Mouse (Mus musculus): ENCODE data around the gene Tenm4. TPM values are rescaled to one million over a fixed set of nuclear protein-coding genes. Genes with fewer than 3 reads are reported as not detected.

The Tenm4 gene
- polyA plus RNA-seq, 2 experiments: 0.11 to 0.28 TPM

DNA sequence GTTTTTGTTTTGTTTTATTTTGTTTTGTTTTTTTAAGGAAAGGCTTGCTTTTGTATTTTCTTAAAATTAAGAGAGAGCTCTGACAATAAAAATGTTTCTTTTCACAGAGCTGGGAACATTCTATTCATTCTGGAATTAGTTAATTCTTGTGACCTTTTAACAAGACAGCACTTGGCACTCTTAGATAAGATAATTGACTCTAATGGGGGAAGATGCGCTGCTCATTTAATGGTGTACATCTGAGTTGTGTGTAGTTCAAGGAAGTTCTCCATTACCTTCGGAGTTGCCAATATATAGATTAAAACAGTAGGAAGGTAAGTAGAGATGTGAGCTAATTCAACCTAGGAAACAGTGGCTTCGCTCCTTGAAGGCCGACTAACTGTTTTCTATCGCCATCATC lies 554.6 kb downstream of the Tenm4 start:
- TF ChIP-seq CTCF (IDR thresholded peaks at IDR 0.05; ENCODE audit: low read depth) (no peak), EP300 (IDR thresholded peaks at IDR 0.05; ENCODE audit: low read depth) (no peak)
- no peak overlapping the region for H3K4me3 ChIP-seq (ENCODE audit: insufficient read depth in 1 of 2, low read depth in 2 of 2, low read length in 2 of 2)
- DNase-seq (ENCODE audit: low read depth in 3 of 3, low spot score in 3 of 3) (no peak), ATAC-seq (ENCODE audit: insufficient read depth) (no peak)
- no peak overlapping the region for H3K27ac ChIP-seq
- H3K27me3 ChIP-seq (ENCODE audit: control insufficient read depth, insufficient read depth, low read length): no peaks in the 10 kb centered on the region
- H3K4me1 ChIP-seq (replicated peaks; ENCODE audit: control insufficient read depth in 2 of 2, insufficient read depth in 2 of 2, low read length in 1 of 2): no peaks in the 10 kb centered on the region; a peak in 1 of 4 replicates
- no peaks in the 10 kb centered on the region for H3K9me3 ChIP-seq (ENCODE audit: control insufficient read depth, low read length)
- H3K9ac ChIP-seq (replicated peaks): no peak overlapping the region
- 74% methylated on average over 5 of the region's 5 CpGs for WGBS (ENCODE audit: insufficient replicate concordance)
- no peak overlapping the region for H3K4me2 ChIP-seq (ENCODE audit: low read depth)
- H3K36me3 ChIP-seq (replicated peaks; ENCODE audit: control insufficient read depth, insufficient read depth, low read depth): no peaks in the 10 kb centered on the region

DNA sequence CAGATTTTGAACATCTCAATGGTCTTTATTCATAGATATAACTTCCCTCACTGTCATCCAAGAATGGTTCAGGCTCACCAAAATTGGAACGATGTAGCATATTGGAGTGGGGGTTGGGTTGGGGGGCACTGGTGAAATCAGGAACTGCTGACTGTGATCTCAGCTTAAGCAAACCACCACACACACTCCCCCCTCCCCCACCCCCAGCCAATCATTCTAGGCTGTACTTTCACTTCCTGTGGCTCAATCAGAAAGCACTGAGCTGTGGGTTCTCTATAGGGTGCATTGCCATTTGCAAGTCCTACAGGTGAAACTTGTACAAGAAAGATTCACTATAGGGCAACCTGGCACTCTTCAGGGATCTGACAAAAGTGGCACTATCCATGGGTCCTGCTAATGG lies 559.3 kb downstream of the Tenm4 start:
- no peaks in the 10 kb centered on the region for H3K36me3 ChIP-seq (replicated peaks; ENCODE audit: control insufficient read depth, insufficient read depth, low read depth)
- DNase-seq (ENCODE audit: low read depth in 3 of 3, low spot score in 3 of 3): peak in 1 of 3 experiments; percentile 2
- 29% methylated on average over 1 of the region's 1 CpGs for WGBS (ENCODE audit: insufficient replicate concordance)
- H3K9ac ChIP-seq (replicated peaks): no peak overlapping the region
- no peak overlapping the region for H3K4me3 ChIP-seq (ENCODE audit: insufficient read depth in 1 of 2, low read depth in 2 of 2, low read length in 2 of 2)
- H3K4me2 ChIP-seq (ENCODE audit: low read depth): no peak overlapping the region
- no peak for ATAC-seq (ENCODE audit: insufficient read depth)
- no peaks in the 10 kb centered on the region for H3K9me3 ChIP-seq (ENCODE audit: control insufficient read depth, low read length)
- H3K27ac ChIP-seq: no peak overlapping the region
- H3K4me1 ChIP-seq (replicated peaks; ENCODE audit: control insufficient read depth in 2 of 2, insufficient read depth in 2 of 2, low read length in 1 of 2): no peaks in the 10 kb centered on the region; a peak in 1 of 4 replicates
- H3K27me3 ChIP-seq (ENCODE audit: control insufficient read depth, insufficient read depth, low read length): no peaks in the 10 kb centered on the region
- TF ChIP-seq EP300 (IDR thresholded peaks at IDR 0.05; ENCODE audit: low read depth): no peak
- no peak for TF ChIP-seq CTCF (IDR thresholded peaks at IDR 0.05; ENCODE audit: low read depth)

DNA sequence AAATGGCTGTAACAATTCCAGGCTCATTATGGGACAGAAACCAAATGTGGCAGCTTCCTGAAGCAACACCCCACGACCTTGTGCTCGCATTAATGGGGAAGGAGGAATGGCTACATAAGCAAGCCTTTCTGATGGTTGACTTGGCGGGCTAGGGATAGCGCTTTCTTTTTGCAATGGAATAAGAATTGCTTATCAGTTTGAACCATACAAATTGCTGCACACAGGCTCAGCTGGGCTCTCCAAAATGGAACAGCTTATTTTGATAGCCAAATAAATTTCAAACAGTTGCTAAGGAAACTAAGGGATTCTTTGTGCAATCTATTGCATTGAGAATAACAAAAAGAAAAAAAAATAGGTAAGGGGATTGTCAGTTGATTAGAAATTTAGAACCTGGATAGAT lies 560.9 kb downstream of the Tenm4 start:
- H3K9ac ChIP-seq (replicated peaks): no peak overlapping the region
- WGBS (ENCODE audit: insufficient replicate concordance): 57% methylated on average over 4 of the region's 4 CpGs

DNA sequence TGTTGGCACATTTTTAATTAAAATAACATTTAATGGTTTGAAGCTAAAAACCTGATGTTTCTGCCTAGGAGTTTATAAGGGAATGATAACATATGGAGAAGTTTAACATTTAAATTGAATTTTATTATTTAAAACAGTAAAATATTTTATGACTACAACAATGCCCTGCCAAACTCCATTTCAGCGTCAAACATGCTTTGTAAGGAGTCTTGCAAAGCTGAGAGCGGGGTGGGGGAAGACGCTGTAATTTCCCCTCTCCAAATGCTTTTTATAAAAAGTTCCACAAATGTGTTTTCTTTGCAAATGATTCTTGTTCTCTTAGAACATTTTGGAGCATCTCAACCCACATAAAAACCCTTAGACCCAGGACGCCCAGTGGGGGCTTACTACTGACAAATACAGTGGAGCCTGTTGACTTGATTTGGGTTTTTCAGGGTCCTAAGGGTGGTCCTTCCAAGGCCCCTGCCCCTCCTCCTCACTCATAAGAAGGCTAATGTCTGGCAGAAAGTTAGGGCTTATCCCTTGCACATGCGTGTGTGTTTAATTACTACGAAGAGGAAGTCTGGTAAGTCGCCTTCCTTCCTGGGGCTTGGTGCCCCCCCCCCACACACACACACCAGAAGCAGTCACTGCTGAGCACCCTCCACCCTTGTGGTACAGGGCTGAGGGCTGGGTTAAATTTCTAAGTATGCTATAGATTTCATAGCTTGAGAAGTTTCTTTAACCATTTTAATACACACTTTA lies 563.4 kb downstream of the Tenm4 start:
- Histone ChIP-seq H3K27ac (no peak overlapping the region), H3K4me2 (ENCODE audit: low read depth) (no peak overlapping the region), H3K36me3 (replicated peaks; ENCODE audit: control insufficient read depth, insufficient read depth, low read depth) (no peaks in the 10 kb centered on the region), H3K9ac (replicated peaks) (no peak overlapping the region), H3K9me3 (ENCODE audit: control insufficient read depth, low read length) (no peaks in the 10 kb centered on the region), H3K4me1 (replicated peaks; ENCODE audit: control insufficient read depth in 2 of 2, insufficient read depth in 2 of 2, low read length in 1 of 2) (no peaks in the 10 kb centered on the region; a peak in 1 of 4 replicates), H3K27me3 (ENCODE audit: control insufficient read depth, insufficient read depth, low read length) (no peaks in the 10 kb centered on the region), H3K4me3 (ENCODE audit: insufficient read depth in 1 of 2, low read depth in 2 of 2, low read length in 2 of 2) (no peak overlapping the region)
- DNase-seq (ENCODE audit: low read depth in 3 of 3, low spot score in 3 of 3): no peak
- 36% methylated on average over 7 of the region's 7 CpGs for WGBS (ENCODE audit: insufficient replicate concordance)
- ATAC-seq (ENCODE audit: insufficient read depth): no peak
- TF ChIP-seq EP300 (IDR thresholded peaks at IDR 0.05; ENCODE audit: low read depth) (no peak), CTCF (IDR thresholded peaks at IDR 0.05; ENCODE audit: low read depth) (no peak)

More for the DNA sequence above, 560.9 kb downstream of the Tenm4 start:
- Histone ChIP-seq H3K27ac (no peak overlapping the region), H3K4me1 (replicated peaks; ENCODE audit: control insufficient read depth in 2 of 2, insufficient read depth in 2 of 2, low read length in 1 of 2) (no peaks in the 10 kb centered on the region; a peak in 1 of 4 replicates), H3K4me2 (ENCODE audit: low read depth) (no peak overlapping the region), H3K36me3 (replicated peaks; ENCODE audit: control insufficient read depth, insufficient read depth, low read depth) (no peaks in the 10 kb centered on the region), H3K4me3 (ENCODE audit: insufficient read depth in 1 of 2, low read depth in 2 of 2, low read length in 2 of 2) (no peak overlapping the region), H3K9me3 (ENCODE audit: control insufficient read depth, low read length) (no peaks in the 10 kb centered on the region), H3K27me3 (ENCODE audit: control insufficient read depth, insufficient read depth, low read length) (no peaks in the 10 kb centered on the region)
- DNase-seq (ENCODE audit: low read depth in 3 of 3, low spot score in 3 of 3): no peak
- no peak for ATAC-seq (ENCODE audit: insufficient read depth)
- TF ChIP-seq EP300 (IDR thresholded peaks at IDR 0.05; ENCODE audit: low read depth) (no peak), CTCF (IDR thresholded peaks at IDR 0.05; ENCODE audit: low read depth) (no peak)

DNA sequence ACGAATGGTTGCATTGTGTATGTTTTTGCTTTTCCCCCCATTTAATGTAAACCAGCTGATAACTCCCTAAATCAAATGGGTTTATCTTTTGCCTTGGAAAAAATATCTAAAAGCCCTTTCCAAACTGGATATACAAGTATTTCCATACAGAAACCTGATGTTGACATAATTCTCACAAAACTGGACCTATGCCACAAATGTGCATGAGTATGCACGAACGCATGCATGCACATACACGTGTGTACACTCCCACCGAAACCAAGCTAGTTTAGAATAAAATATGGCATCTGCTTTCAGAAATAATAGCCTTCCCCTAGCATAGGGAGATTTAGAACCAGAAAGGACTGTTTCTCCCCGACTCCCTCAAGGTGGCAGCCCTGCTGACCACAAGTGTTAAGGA lies 569.6 kb downstream of the Tenm4 start:
- WGBS (ENCODE audit: insufficient replicate concordance): 60% methylated on average over 6 of the region's 6 CpGs
- ATAC-seq (ENCODE audit: insufficient read depth) (no peak), DNase-seq (ENCODE audit: low read depth in 3 of 3, low spot score in 3 of 3) (no peak)
- no peak for TF ChIP-seq CTCF (IDR thresholded peaks at IDR 0.05; ENCODE audit: low read depth)
- no peak for TF ChIP-seq EP300 (IDR thresholded peaks at IDR 0.05; ENCODE audit: low read depth)
- Histone ChIP-seq H3K9ac (replicated peaks) (no peak overlapping the region), H3K4me3 (ENCODE audit: insufficient read depth in 1 of 2, low read depth in 2 of 2, low read length in 2 of 2) (no peak overlapping the region), H3K4me1 (replicated peaks; ENCODE audit: control insufficient read depth in 2 of 2, insufficient read depth in 2 of 2, low read length in 1 of 2) (no peaks in the 10 kb centered on the region), H3K27me3 (ENCODE audit: control insufficient read depth, insufficient read depth, low read length) (no peaks in the 10 kb centered on the region), H3K36me3 (replicated peaks; ENCODE audit: control insufficient read depth, insufficient read depth, low read depth) (no peaks in the 10 kb centered on the region), H3K9me3 (ENCODE audit: control insufficient read depth, low read length) (no peaks in the 10 kb centered on the region), H3K27ac (no peak overlapping the region), H3K4me2 (ENCODE audit: low read depth) (no peak overlapping the region)

All from liver, embryonic 14.5 days (tissue).